Mouse (Mus musculus): ENCODE measurements around the gene Fez2. TPM values are rescaled to one million over a fixed set of nuclear protein-coding genes. Genes with fewer than 3 reads are reported as not detected.

Gene Fez2
- polyA plus RNA-seq, 1 experiment from 2014 or later, result 59.7 TPM

GRCm38 (mm10) chr17:78379079-78379729 lies 38.7 kb downstream of the Fez2 start:
- Histone ChIP-seq H3K9ac (no peak overlapping the region), H3K27ac (no peak overlapping the region), H3K4me3 (replicated peaks; ENCODE audit: low read length) (no peak overlapping the region), H3K4me2 (replicated peaks) (no peak overlapping the region), H3K36me3 (replicated peaks; ENCODE audit: control insufficient read depth, insufficient read depth) (peaks cover 36% of the 10 kb centered on the region), H3K27me3 (ENCODE audit: control insufficient read depth, insufficient read depth, low read length) (no peaks in the 10 kb centered on the region), H3K4me1 (replicated peaks; ENCODE audit: control insufficient read depth, insufficient read depth, low read length) (no peaks in the 10 kb centered on the region), H3K9me3 (ENCODE audit: control insufficient read depth, low read length) (no peaks in the 10 kb centered on the region)
- WGBS, result 84% methylated on average over 8 of the region's 8 CpGs
- ATAC-seq (ENCODE audit: low FRiP score) (no peak), DNase-seq (ENCODE audit: low spot score) (no peak)

GRCm38 (mm10) chr17:78376587-78376986 lies 41.4 kb downstream of the Fez2 start:
- no peak for DNase-seq (ENCODE audit: low spot score)
- 71% methylated on average over 8 of the region's 8 CpGs for WGBS
- no peak overlapping the region for H3K9ac ChIP-seq
- no peak overlapping the region for H3K4me2 ChIP-seq (replicated peaks)
- H3K36me3 ChIP-seq (replicated peaks; ENCODE audit: control insufficient read depth, insufficient read depth), result peaks cover 46% of the 10 kb centered on the region
- H3K4me1 ChIP-seq (replicated peaks; ENCODE audit: control insufficient read depth, insufficient read depth, low read length), result no peaks in the 10 kb centered on the region
- H3K27ac ChIP-seq, result no peak overlapping the region
- no peaks in the 10 kb centered on the region for H3K27me3 ChIP-seq (ENCODE audit: control insufficient read depth, insufficient read depth, low read length)
- no peak for ATAC-seq (ENCODE audit: low FRiP score)
- H3K9me3 ChIP-seq (ENCODE audit: control insufficient read depth, low read length), result no peaks in the 10 kb centered on the region
- no peak overlapping the region for H3K4me3 ChIP-seq (replicated peaks; ENCODE audit: low read length)

- no peak overlapping the region for H3K27ac ChIP-seq
- ATAC-seq (ENCODE audit: low FRiP score) (no peak), DNase-seq (ENCODE audit: low spot score) (no peak)
These were observed 43.2 kb downstream of the Fez2 start for GRCm38 (mm10) chr17:78374756-78375155.

GRCm38 (mm10) chr17:78373849-78374248 lies 44.1 kb downstream of the Fez2 start:
- Histone ChIP-seq H3K4me2 (replicated peaks) (no peak overlapping the region), H3K4me1 (replicated peaks; ENCODE audit: control insufficient read depth, insufficient read depth, low read length) (no peaks in the 10 kb centered on the region), H3K9ac (no peak overlapping the region), H3K9me3 (ENCODE audit: control insufficient read depth, low read length) (no peaks in the 10 kb centered on the region), H3K27me3 (ENCODE audit: control insufficient read depth, insufficient read depth, low read length) (no peaks in the 10 kb centered on the region), H3K4me3 (replicated peaks; ENCODE audit: low read length) (no peak overlapping the region), H3K27ac (no peak overlapping the region), H3K36me3 (replicated peaks; ENCODE audit: control insufficient read depth, insufficient read depth) (peaks cover 62% of the 10 kb centered on the region)
- ATAC-seq (ENCODE audit: low FRiP score), result no peak
- DNase-seq (ENCODE audit: low spot score), result no peak
- WGBS, result 89% methylated on average over 8 of the region's 8 CpGs

More at GRCm38 (mm10) chr17:78374756-78375155, 43.2 kb downstream of the Fez2 start:
- 35% methylated on average over 10 of the region's 10 CpGs for WGBS
- Histone ChIP-seq H3K36me3 (replicated peaks; ENCODE audit: control insufficient read depth, insufficient read depth) (peaks cover 55% of the 10 kb centered on the region), H3K9me3 (ENCODE audit: control insufficient read depth, low read length) (no peaks in the 10 kb centered on the region), H3K27me3 (ENCODE audit: control insufficient read depth, insufficient read depth, low read length) (no peaks in the 10 kb centered on the region), H3K4me3 (replicated peaks; ENCODE audit: low read length) (no peak overlapping the region), H3K9ac (no peak overlapping the region), H3K4me1 (replicated peaks; ENCODE audit: control insufficient read depth, insufficient read depth, low read length) (no peaks in the 10 kb centered on the region), H3K4me2 (replicated peaks) (no peak overlapping the region)

- Histone ChIP-seq H3K27ac (no peak overlapping the region), H3K9me3 (ENCODE audit: control insufficient read depth, low read length) (no peaks in the 10 kb centered on the region), H3K9ac (no peak overlapping the region), H3K27me3 (ENCODE audit: control insufficient read depth, insufficient read depth, low read length) (no peaks in the 10 kb centered on the region), H3K4me1 (replicated peaks; ENCODE audit: control insufficient read depth, insufficient read depth, low read length) (no peaks in the 10 kb centered on the region), H3K36me3 (replicated peaks; ENCODE audit: control insufficient read depth, insufficient read depth) (peaks cover 58% of the 10 kb centered on the region), H3K4me2 (replicated peaks) (no peak overlapping the region), H3K4me3 (replicated peaks; ENCODE audit: low read length) (no peak overlapping the region)
- DNase-seq (ENCODE audit: low spot score) (no peak), ATAC-seq (ENCODE audit: low FRiP score) (no peak)
- 91% methylated on average over 6 of the region's 6 CpGs for WGBS
These were observed 44.8 kb downstream of the Fez2 start for GRCm38 (mm10) chr17:78373174-78373573.

DNA sequence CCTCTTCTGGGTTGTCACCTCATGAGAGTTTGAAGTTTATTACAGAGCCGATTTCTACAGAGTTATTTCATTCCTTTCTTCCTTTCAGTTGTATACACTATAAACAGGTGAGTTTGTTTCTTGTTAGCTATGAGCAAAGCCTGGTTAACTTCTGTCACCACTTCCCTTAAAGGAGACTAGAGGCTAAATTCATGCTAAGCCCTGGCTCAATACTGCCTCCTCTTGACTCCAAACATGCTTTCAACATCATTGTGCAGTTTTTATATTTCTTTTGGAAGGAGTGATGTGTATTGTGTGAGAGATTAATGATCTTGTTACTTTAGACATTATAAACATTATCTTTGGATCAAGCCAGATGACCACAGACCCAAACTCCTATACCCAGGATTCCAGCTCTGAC lies 47.5 kb downstream of the Fez2 start:
- Histone ChIP-seq H3K9ac (no peak overlapping the region), H3K4me3 (replicated peaks; ENCODE audit: low read length) (no peak overlapping the region), H3K36me3 (replicated peaks; ENCODE audit: control insufficient read depth, insufficient read depth) (peaks cover 57% of the 10 kb centered on the region), H3K9me3 (ENCODE audit: control insufficient read depth, low read length) (no peaks in the 10 kb centered on the region), H3K4me1 (replicated peaks; ENCODE audit: control insufficient read depth, insufficient read depth, low read length) (no peaks in the 10 kb centered on the region), H3K4me2 (replicated peaks) (no peak overlapping the region), H3K27ac (no peak overlapping the region), H3K27me3 (ENCODE audit: control insufficient read depth, insufficient read depth, low read length) (no peaks in the 10 kb centered on the region)
- no peak for ATAC-seq (ENCODE audit: low FRiP score)
- WGBS, result 97% methylated on average over 1 of the region's 1 CpGs
- no peak for DNase-seq (ENCODE audit: low spot score)

GRCm38 (mm10) chr17:78368481-78368880 lies 49.5 kb downstream of the Fez2 start:
- ATAC-seq (ENCODE audit: low FRiP score), result 0 out of 2 replicates have a peak, but pooled peaks have one; percentile 11
- Histone ChIP-seq H3K36me3 (replicated peaks; ENCODE audit: control insufficient read depth, insufficient read depth) (peaks cover 46% of the 10 kb centered on the region), H3K27me3 (ENCODE audit: control insufficient read depth, insufficient read depth, low read length) (no peaks in the 10 kb centered on the region), H3K4me1 (replicated peaks; ENCODE audit: control insufficient read depth, insufficient read depth, low read length) (no peaks in the 10 kb centered on the region), H3K27ac (no peak overlapping the region), H3K9me3 (ENCODE audit: control insufficient read depth, low read length) (no peaks in the 10 kb centered on the region), H3K4me3 (replicated peaks; ENCODE audit: low read length) (no peak overlapping the region), H3K4me2 (replicated peaks) (no peak overlapping the region), H3K9ac (no peak overlapping the region)
- WGBS, result 84% methylated on average over 8 of the region's 8 CpGs
- no peak for DNase-seq (ENCODE audit: low spot score)

- 91% methylated on average over 7 of the region's 7 CpGs for WGBS
- no peak for DNase-seq (ENCODE audit: low spot score)
These were observed 51.9 kb downstream of the Fez2 start for GRCm38 (mm10) chr17:78366070-78366469.

GRCm38 (mm10) chr17:78364555-78365302 lies 53.2 kb downstream of the Fez2 start:
- H3K4me2 ChIP-seq (replicated peaks), result no peak overlapping the region
- H3K9ac ChIP-seq, result no peak overlapping the region
- no peaks in the 10 kb centered on the region for H3K27me3 ChIP-seq (ENCODE audit: control insufficient read depth, insufficient read depth, low read length)
- H3K36me3 ChIP-seq (replicated peaks; ENCODE audit: control insufficient read depth, insufficient read depth), result peaks cover 18% of the 10 kb centered on the region
- H3K9me3 ChIP-seq (ENCODE audit: control insufficient read depth, low read length), result no peaks in the 10 kb centered on the region
- 88% methylated on average over 23 of the region's 23 CpGs for WGBS
- no peaks in the 10 kb centered on the region for H3K4me1 ChIP-seq (replicated peaks; ENCODE audit: control insufficient read depth, insufficient read depth, low read length)
- H3K27ac ChIP-seq, result no peak overlapping the region
- H3K4me3 ChIP-seq (replicated peaks; ENCODE audit: low read length), result no peak overlapping the region
- ATAC-seq (ENCODE audit: low FRiP score) (no peak), DNase-seq (ENCODE audit: low spot score) (no peak)

More at GRCm38 (mm10) chr17:78366070-78366469, 51.9 kb downstream of the Fez2 start:
- peaks cover 27% of the 10 kb centered on the region for H3K36me3 ChIP-seq (replicated peaks; ENCODE audit: control insufficient read depth, insufficient read depth)
- H3K27ac ChIP-seq, result no peak overlapping the region
- H3K4me1 ChIP-seq (replicated peaks; ENCODE audit: control insufficient read depth, insufficient read depth, low read length), result no peaks in the 10 kb centered on the region
- no peak for ATAC-seq (ENCODE audit: low FRiP score)
- no peaks in the 10 kb centered on the region for H3K9me3 ChIP-seq (ENCODE audit: control insufficient read depth, low read length)
- H3K4me2 ChIP-seq (replicated peaks), result no peak overlapping the region
- H3K27me3 ChIP-seq (ENCODE audit: control insufficient read depth, insufficient read depth, low read length), result no peaks in the 10 kb centered on the region
- H3K9ac ChIP-seq, result no peak overlapping the region
- no peak overlapping the region for H3K4me3 ChIP-seq (replicated peaks; ENCODE audit: low read length)

Data from hindbrain, embryonic 14.5 days (tissue).